Mouse (Mus musculus) thymus, adult 2 months (tissue): Measurements from ENCODE around the gene Prkn. TPM values are rescaled to one million over a fixed set of nuclear protein-coding genes. Genes with fewer than 3 reads are reported as not detected.

Source experiments
- DNase-seq: peaks from one replicate; pipeline ENCODE4 v3.0.0; 2021
- H3K27ac ChIP-seq: fragments of 200-500 bp; 2 replicates; pipeline ENCODE4 v1.5.1; 2012; ENCODE audit warnings: low read length, control low read depth; ENCODE audit not compliant: control insufficient read depth, insufficient read depth
- H3K27me3 ChIP-seq: fragments of 200-500 bp; 2 replicates; pipeline ENCODE4 v1.6.1; 2012; ENCODE audit warnings: mild to moderate bottlenecking, low read length, moderate library complexity, mixed read lengths; ENCODE audit not compliant: control insufficient read depth, insufficient read depth
- H3K36me3 ChIP-seq: fragments of 200-500 bp; 2 replicates; pipeline ENCODE4 v1.6.1; 2012; ENCODE audit warnings: mild to moderate bottlenecking, low read length, moderate library complexity; ENCODE audit not compliant: control insufficient read depth, insufficient read depth
- H3K4me1 ChIP-seq: fragments of 200-500 bp; replicated peaks from 2 replicates; pipeline ENCODE4 v1.6.1; 2012; ENCODE audit warnings: low read length; ENCODE audit not compliant: control insufficient read depth, insufficient read depth
- H3K4me3 ChIP-seq: fragments of 200-500 bp; 2 replicates; pipeline ENCODE4 v1.5.1; 2012; ENCODE audit warnings: mild to moderate bottlenecking, low read length, control low read depth, moderate library complexity; ENCODE audit not compliant: control insufficient read depth, insufficient read depth
- CTCF ChIP-seq: fragments of 200-500 bp; IDR thresholded peaks from 2 replicates; pipeline ENCODE4 v1.5.1; 2012; ENCODE audit warnings: mild to moderate bottlenecking, control low read depth, low read length, moderate library complexity, borderline replicate concordance; ENCODE audit not compliant: control insufficient read depth, poor library complexity, insufficient read depth; ENCODE audit errors: extremely low read depth
- POLR2A ChIP-seq: fragments of 200-500 bp; IDR thresholded peaks from 2 replicates; pipeline ENCODE4 v1.6.1; 2012; ENCODE audit warnings: mild to moderate bottlenecking, low read length, control low read depth, moderate library complexity; ENCODE audit not compliant: control insufficient read depth, poor library complexity, insufficient read depth; ENCODE audit errors: extremely low read depth
- WGBS: fragments of 180-500 bp; shearing (Covaris S2); methylation state at CpG from one replicate; pipeline ENCODE4 v1.1.7; 2018; 5-methylcytosine and 5-hydroxymethylcytosine counted together
- polyA plus RNA-seq: library from polyadenylated mRNA; depleted of rRNA; stranded (reverse); fragments of >200 nt; gene quantifications from 2 replicates; pipeline ENCODE4 v1.2.3, GENCODE M21; 2012

Prkn gene
- polyA plus RNA-seq, 1 experiment: 1.4 TPM

DNA sequence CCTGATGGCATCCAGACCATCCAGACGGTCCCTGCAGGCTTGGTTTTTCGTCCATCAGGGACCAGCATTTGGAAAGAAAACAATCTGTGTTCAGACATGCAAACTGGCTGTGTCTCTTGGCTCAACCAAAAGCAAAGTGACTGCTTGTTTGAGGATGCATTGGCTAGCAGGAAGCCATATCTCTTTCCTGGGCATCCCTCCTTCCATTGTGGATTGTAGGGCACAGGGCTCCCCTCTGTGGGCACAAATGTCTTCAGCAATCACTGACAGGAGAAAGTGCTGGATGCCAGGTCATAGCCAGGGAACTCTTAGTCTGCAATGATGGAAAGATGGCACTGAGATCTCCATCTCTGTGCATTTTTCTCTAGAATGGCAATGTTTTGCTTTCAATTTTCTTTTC lies 939.8 kb downstream of the Prkn start:
- Histone ChIP-seq H3K4me1 (no peaks in the 10 kb centered on the region), H3K36me3 (no peaks in the 10 kb centered on the region), H3K4me3 (no peak overlapping the region), H3K27ac (no peak overlapping the region), H3K27me3 (no peaks in the 10 kb centered on the region)
- no peak for DNase-seq
- TF ChIP-seq POLR2A (no peak), CTCF (no peak)
- WGBS: 86% methylated on average over 2 of the region's 2 CpGs

GRCm38 (mm10) chr17:11780805-11781481 lies 940.8 kb downstream of the Prkn start:
- no peaks in the 10 kb centered on the region for H3K4me1 ChIP-seq
- no peaks in the 10 kb centered on the region for H3K27me3 ChIP-seq
- no peak overlapping the region for H3K27ac ChIP-seq
- TF ChIP-seq POLR2A: no peak
- no peak overlapping the region for H3K4me3 ChIP-seq
- DNase-seq: no peak
- no peaks in the 10 kb centered on the region for H3K36me3 ChIP-seq
- 34% methylated on average over 12 of the region's 12 CpGs for WGBS

DNA sequence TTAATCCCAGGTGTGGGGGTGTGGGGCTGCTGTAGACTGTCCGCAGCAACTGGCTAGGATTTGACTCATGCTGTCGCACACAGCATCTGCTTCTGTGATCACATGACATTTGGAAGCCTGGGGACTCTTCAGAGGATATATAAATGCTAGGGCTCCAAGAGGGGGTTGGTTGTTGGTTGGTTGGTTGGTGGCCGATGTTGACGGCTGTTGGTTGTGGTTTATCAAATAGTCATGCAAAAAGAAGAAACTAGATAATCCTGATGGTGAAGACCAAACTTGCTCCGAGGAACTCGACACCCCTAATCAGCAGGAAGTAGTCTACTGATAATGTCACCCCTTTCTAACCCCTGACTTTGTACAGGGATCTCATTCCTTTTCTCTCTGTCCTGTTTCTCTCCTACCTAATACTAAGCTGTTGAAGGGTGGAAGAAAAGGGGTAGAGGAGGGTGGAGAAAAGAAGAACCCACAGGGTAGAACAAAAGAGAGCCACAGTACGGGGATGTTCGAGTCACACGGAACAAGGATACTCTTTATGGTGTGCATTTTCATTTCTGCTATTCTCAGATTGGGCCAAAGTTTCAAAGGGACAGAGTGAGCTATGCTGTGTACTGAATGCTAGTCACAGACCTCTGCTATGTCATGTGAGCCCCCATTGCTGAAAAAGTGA lies 948.2 kb downstream of the Prkn start:
- TF ChIP-seq CTCF (no peak), POLR2A (no peak)
- WGBS: 92% methylated on average over 9 of the region's 9 CpGs

DNA sequence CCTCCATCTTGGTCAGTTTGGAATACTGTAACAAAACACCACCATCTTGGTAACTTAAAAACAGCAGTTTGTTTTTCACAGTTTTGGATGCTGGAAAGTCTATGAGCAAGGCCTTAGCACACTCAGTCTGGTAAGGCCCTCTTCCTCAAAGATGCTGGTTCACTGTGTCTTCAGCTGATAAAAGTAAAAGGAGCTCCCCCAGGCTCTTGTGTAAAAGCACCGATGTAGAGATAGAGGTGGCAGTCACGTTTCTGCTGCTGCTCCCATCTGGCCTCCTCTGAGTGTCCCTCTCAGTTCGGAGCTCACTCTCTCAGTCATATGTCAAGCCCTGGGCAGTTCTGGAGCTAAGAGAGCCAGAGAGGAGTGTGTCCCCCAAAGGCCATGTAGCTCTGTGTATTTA lies 955.8 kb downstream of the Prkn start:
- Histone ChIP-seq H3K27me3 (no peaks in the 10 kb centered on the region), H3K27ac (no peak overlapping the region), H3K36me3 (no peaks in the 10 kb centered on the region), H3K4me3 (no peak overlapping the region), H3K4me1 (no peaks in the 10 kb centered on the region)
- TF ChIP-seq CTCF (no peak), POLR2A (no peak)
- 87% methylated on average over 3 of the region's 3 CpGs for WGBS
- DNase-seq: no peak

More for the DNA sequence above, 948.2 kb downstream of the Prkn start:
- Histone ChIP-seq H3K27me3 (no peaks in the 10 kb centered on the region), H3K4me3 (no peak overlapping the region), H3K4me1 (no peaks in the 10 kb centered on the region), H3K27ac (no peak overlapping the region), H3K36me3 (no peaks in the 10 kb centered on the region)
- DNase-seq: no peak

DNA sequence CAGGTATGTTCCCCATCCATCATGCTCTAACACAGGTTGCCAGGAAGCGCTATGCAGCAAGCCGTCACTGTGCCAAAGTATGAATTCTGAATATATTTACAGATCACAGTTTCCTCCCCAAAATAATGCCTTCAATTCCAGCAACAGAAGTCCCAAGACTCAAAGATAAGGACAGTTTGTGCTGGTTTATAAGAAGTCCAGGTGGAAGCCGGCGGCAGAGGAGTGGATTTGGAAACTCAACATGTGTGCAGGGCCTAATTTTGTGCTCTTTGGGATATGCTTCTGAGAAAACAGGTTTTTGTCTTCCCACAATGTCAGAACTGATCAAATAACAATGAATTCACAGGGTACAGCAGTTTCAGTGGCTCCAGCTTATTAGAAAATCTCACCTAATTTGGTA lies 961.0 kb downstream of the Prkn start:
- TF ChIP-seq POLR2A (no peak), CTCF (no peak)
- WGBS: 96% methylated on average over 4 of the region's 4 CpGs
- no peak overlapping the region for H3K4me3 ChIP-seq
- no peak for DNase-seq
- H3K27me3 ChIP-seq: no peaks in the 10 kb centered on the region
- H3K4me1 ChIP-seq: no peaks in the 10 kb centered on the region
- H3K27ac ChIP-seq: no peak overlapping the region
- H3K36me3 ChIP-seq: no peaks in the 10 kb centered on the region

DNA sequence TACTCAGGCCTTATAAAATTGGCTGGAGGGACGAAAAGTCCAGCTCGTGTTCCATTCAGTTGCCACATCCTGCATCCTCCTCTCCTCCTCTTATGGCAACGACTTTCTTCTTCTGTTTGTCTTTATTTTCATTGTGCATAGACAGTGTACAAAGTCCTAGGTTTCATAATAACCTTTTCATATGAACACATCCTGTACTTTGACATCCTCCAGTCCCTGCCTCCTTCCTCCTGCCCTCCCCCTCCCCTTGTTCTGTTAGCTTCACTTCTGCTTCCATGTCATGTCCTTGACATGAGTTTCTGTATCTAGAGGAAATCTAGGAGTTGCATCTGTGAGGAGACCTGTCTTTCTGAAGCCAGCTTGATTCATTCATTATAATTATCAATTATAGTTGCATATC lies 967.1 kb downstream of the Prkn start:
- TF ChIP-seq CTCF (no peak), POLR2A (no peak)
- no peaks in the 10 kb centered on the region for H3K4me1 ChIP-seq
- WGBS: 79% methylated on average over 3 of the region's 3 CpGs
- no peak for DNase-seq
- H3K4me3 ChIP-seq: no peak overlapping the region
- no peak overlapping the region for H3K27ac ChIP-seq
- H3K27me3 ChIP-seq: no peaks in the 10 kb centered on the region
- no peaks in the 10 kb centered on the region for H3K36me3 ChIP-seq
